Mouse (Mus musculus): Measurements from ENCODE around the gene Zcchc3. TPM values are rescaled to one million over a fixed set of nuclear protein-coding genes. Genes with fewer than 3 reads are reported as not detected.

The Zcchc3 gene
- 7.0 and 8.2 TPM in 2 replicates for polyA plus RNA-seq (2021; fragmentation: Nextera tagmentation)
- long read RNA-seq, experiment 1, transcript Zcchc3-201 (1 exons, 3,073 nt): major isoform, 34 of 34 reads
- long read RNA-seq, experiment 1, partial matches to known transcripts: 0 of 34 reads
- long read RNA-seq, experiment 1, other reads (novel, unspliced or antisense): 0 of 34 reads
- long read RNA-seq, experiment 2, transcript Zcchc3-201 (1 exons, 3,073 nt): major isoform, 103 of 103 reads
- long read RNA-seq, experiment 2, partial matches to known transcripts: 0 of 103 reads
- long read RNA-seq, experiment 2, other reads (novel, unspliced or antisense): 0 of 103 reads

GRCm38 (mm10) chr2:152414591-152415165 lies at the start of gene Zcchc3:
TSS of gene Zcchc3 (minus strand) at chr2:152415027.

DNA sequence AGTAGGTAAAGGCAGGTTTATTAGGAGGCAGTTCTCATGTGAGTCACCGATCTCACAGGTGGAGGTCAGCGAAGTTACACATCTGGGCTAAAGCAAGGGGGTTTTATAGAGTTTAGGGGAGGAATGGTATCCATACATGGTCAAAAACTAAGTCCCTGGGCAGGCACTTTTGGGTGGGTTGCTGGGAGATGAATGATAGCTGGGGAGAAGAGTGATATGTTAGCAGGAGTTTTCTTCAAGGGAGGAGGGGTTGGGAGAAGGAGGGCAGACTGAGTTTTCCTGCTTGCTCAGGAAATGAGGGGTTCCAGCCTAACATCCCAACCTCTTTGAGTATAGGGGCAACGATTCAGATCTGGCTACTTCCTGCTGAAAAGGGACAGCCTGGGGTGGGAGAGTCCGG lies 460 bp upstream of the Zcchc3 start, which contains the start of gene 6820408C15Rik:
Gene 6820408C15Rik, plus strand, starts transcription at position 301 of the 400 bp plus-strand sequence.

GRCm38 (mm10) chr2:152397680-152398435 lies 17.0 kb downstream of the Zcchc3 start, which contains the start of gene Sox12:
TSS of gene Sox12 (minus strand) at chr2:152398063.

DNA sequence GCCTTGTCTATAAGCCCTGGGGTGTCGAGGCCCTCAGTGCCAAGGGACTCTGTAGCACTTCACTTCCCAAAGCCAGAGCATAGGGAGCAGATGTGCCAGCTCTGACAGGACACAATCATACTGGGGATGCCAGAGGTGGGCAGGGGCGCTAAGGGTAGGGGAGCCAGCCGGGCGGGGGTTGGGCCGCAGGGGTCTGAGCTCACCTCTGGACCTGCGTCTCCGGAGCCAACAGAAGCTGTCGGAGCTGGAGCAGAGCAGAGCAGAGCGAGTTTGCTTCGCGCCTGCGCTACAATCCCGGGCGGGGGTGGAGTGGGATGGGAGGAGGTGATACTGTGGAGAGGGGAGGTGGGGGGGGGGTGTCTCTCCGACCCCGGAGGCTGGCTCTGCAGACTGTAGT lies 38.5 kb downstream of the Zcchc3 start, which contains the start of gene Nrsn2:
Gene Nrsn2, minus strand, starts transcription at position 294 of the 397 bp plus-strand sequence.

Other genes starting within 250 kb of the Zcchc3 start
- gene Csnk2a1, start 188.2 kb downstream of the Zcchc3 start, polyA plus RNA-seq (2021; fragmentation: Nextera tagmentation): 220 and 235 TPM in 2 replicates
- gene Tbc1d20, start 121.2 kb downstream of the Zcchc3 start, polyA plus RNA-seq (2021; fragmentation: Nextera tagmentation): 17.2 and 19.5 TPM in 2 replicates
- gene Rbck1, start 82.4 kb downstream of the Zcchc3 start, polyA plus RNA-seq (2021; fragmentation: Nextera tagmentation): 87.6 and 106 TPM in 2 replicates
- 0.48 and 0.50 TPM in 2 replicates for gene Trib3, start 71.0 kb downstream of the Zcchc3 start, polyA plus RNA-seq (2021; fragmentation: Nextera tagmentation)
- 100 and 142 TPM in 2 replicates for gene Nrsn2, start 38.4 kb downstream of the Zcchc3 start, polyA plus RNA-seq (2021; fragmentation: Nextera tagmentation)
- gene Sox12, start 17.0 kb downstream of the Zcchc3 start, polyA plus RNA-seq (2021; fragmentation: Nextera tagmentation): 0.72 and 1.0 TPM in 2 replicates
- 3.3 and 5.2 TPM in 2 replicates for gene 6820408C15Rik, start 560 bp upstream of the Zcchc3 start, polyA plus RNA-seq (2021; fragmentation: Nextera tagmentation)
- not detected in 2 replicates for gene Defb23, start 49.6 kb upstream of the Zcchc3 start, polyA plus RNA-seq (2021; fragmentation: Nextera tagmentation)
- gene Defb20, start 62.0 kb upstream of the Zcchc3 start, polyA plus RNA-seq (2021; fragmentation: Nextera tagmentation): not detected in 2 replicates
- not detected in 2 replicates for gene Defb22, start 75.1 kb upstream of the Zcchc3 start, polyA plus RNA-seq (2021; fragmentation: Nextera tagmentation)
- gene Defb26, start 96.7 kb upstream of the Zcchc3 start, polyA plus RNA-seq (2021; fragmentation: Nextera tagmentation): not detected in 2 replicates
- not detected in 2 replicates for gene Defb28, start 103.2 kb upstream of the Zcchc3 start, polyA plus RNA-seq (2021; fragmentation: Nextera tagmentation)
- gene Defb29, start 125.1 kb upstream of the Zcchc3 start, polyA plus RNA-seq (2021; fragmentation: Nextera tagmentation): not detected in 2 replicates
- not detected in 2 replicates for gene Gm17416, start 154.3 kb upstream of the Zcchc3 start, polyA plus RNA-seq (2021; fragmentation: Nextera tagmentation)
- not detected in 2 replicates for gene Defb21, start 157.7 kb upstream of the Zcchc3 start, polyA plus RNA-seq (2021; fragmentation: Nextera tagmentation)
- not detected in 2 replicates for gene Defb19, start 165.3 kb upstream of the Zcchc3 start, polyA plus RNA-seq (2021; fragmentation: Nextera tagmentation)
- gene Defb45, start 184.4 kb upstream of the Zcchc3 start, polyA plus RNA-seq (2021; fragmentation: Nextera tagmentation): not detected in 2 replicates
- not detected in 2 replicates for gene Defb36, start 189.3 kb upstream of the Zcchc3 start, polyA plus RNA-seq (2021; fragmentation: Nextera tagmentation)
- 1.4 TPM in 1 of 2 replicates, not detected in the other for gene Defb25, start 208.0 kb upstream of the Zcchc3 start, polyA plus RNA-seq (2021; fragmentation: Nextera tagmentation)
- 0.35 and 0.44 TPM in 2 replicates for gene Rem1, start 211.9 kb upstream of the Zcchc3 start, polyA plus RNA-seq (2021; fragmentation: Nextera tagmentation)

Data from layer of hippocampus, adult 6 months (tissue).